Mouse (Mus musculus) WW6 (cell line): ENCODE results near the gene Mucl1.
"Not testable (repeated sequence)": the region's sequence is repeated elsewhere in the genome, so short reads cannot be mapped to it uniquely, and the experiment has no call there.

Experiments used
- DNase-seq: peaks from one replicate; pipeline ENCODE4 v3.0.0-alpha.2; 2013; ENCODE audit warnings: low read depth, low spot score

Mucl1 gene

DNA sequence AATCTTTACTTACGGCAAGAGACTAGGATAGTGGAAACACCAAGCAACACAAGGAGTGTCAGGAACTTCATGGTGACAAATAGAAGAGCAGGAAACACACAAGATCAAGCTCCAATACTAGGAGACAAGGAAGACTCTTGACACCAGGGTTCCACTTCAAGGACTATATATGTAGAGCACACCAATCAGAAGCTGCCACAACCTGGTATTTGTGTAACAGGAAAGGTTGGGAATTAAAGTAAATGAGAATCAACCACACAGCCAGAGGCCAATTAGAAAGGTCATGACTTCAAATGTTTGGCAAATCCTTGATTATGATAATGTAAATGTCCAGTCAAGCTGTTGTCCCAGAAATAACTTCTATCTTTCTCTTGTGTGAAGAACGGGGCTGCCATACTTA is at the start of gene Mucl1:
Gene Mucl1, minus strand, starts transcription at position 101 of the 400 bp plus-strand sequence.
- no peak for DNase-seq

DNA sequence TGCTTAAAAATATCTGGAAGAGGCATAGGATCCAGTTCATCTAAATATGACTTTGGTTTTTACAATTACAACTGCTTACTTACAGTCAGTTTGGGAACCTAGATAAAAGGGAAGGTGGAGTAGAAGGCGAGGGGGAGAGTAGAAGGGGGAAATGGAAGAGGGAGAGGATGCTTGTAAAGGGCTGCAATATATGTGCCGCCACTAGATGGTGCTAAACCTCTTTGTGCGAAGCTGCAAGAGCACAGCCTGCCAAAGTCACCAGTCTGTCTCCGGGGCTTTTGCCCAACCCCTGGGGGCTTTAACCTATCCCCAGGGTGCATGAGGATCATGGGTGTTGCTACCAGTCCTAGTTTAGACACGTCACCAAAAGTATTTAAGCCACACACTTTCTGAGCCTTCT is 11.6 kb upstream of the Mucl1 start:
- not testable (repeated sequence) for DNase-seq

DNA sequence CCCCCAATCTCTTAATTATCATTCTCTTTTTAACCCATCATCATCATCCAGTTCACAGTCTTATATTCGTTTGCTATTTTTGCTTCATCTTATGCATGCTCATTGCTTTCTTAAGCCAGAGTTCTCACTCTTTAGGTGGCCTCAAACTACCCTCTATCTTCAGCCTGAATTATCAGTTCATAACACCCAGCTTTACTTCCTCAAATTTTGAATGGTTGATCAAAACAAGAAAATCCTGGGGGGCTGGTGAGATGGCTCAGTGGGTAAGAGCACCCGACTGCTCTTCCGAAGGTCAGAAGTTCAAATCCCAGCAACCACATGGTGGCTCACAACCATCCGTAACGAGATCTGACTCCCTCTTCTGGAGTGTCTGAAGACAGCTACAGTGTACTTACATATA is 38.4 kb downstream of the Mucl1 start:
- not testable (repeated sequence) for DNase-seq
